Mouse (Mus musculus): ENCODE data around the gene Cabcoco1.

- TF ChIP-seq MAFK (IDR thresholded peaks at IDR 0.05; ENCODE audit: insufficient read depth, low read depth, low read length), result no peak
- no peak for TF ChIP-seq ZNF384 (IDR thresholded peaks at IDR 0.05; ENCODE audit: low read depth, low read length)
These were observed 97.2 kb downstream of the Cabcoco1 start for GRCm38 (mm10) chr10:68444361-68445114.
